Mouse (Mus musculus) intestine, embryonic 14.5 days (tissue): ENCODE results near the gene Pon1. TPM values are rescaled to one million over a fixed set of nuclear protein-coding genes. Genes with fewer than 3 reads are reported as not detected.

Source experiments
- ATAC-seq: fragments of 200-750 bp; cut with Nextera tagmentation; replicated peaks from 2 replicates; pipeline ENCODE4 v1.8.0; 2017; ENCODE audit warnings: low read depth, moderate number of reproducible peaks, moderate TSS enrichment, moderate library complexity; ENCODE audit not compliant: low FRiP score, low TSS enrichment
- DNase-seq: peaks from one replicate; pipeline ENCODE4 v3.0.0-alpha.2; 2018; ENCODE audit warnings: low spot score
- H3K27ac ChIP-seq: fragments of 300-500 bp; sonication (generic); 2 replicates; pipeline ENCODE4 v1.5.1; 2014; ENCODE audit warnings: low read depth, mild to moderate bottlenecking, control low read depth
- H3K27me3 ChIP-seq: fragments of 300-500 bp; sonication (generic); replicated peaks from 2 replicates; pipeline ENCODE4 v1.6.1; 2014; ENCODE audit warnings: low read length, control low read depth; ENCODE audit not compliant: control insufficient read depth, insufficient read depth
- H3K36me3 ChIP-seq: fragments of 300-500 bp; sonication (generic); 2 replicates; pipeline ENCODE4 v1.6.1; 2014; ENCODE audit warnings: low read length, control low read depth; ENCODE audit not compliant: control insufficient read depth, insufficient read depth
- H3K4me1 ChIP-seq: fragments of 300-500 bp; sonication (generic); replicated peaks from 2 replicates; pipeline ENCODE4 v1.6.1; 2014; ENCODE audit warnings: low read length, control low read depth, mixed read lengths; ENCODE audit not compliant: control insufficient read depth, insufficient read depth
- H3K4me2 ChIP-seq: fragments of 300-500 bp; sonication (generic); 2 replicates; pipeline ENCODE4 v1.6.1; 2014; ENCODE audit warnings: low read length
- H3K4me3 ChIP-seq: fragments of 300-500 bp; sonication (generic); 2 replicates; pipeline ENCODE4 v1.5.1; 2014; ENCODE audit warnings: low read depth, low read length, control low read depth, mixed read lengths
- H3K9ac ChIP-seq: fragments of 300-500 bp; sonication (generic); 2 replicates; pipeline ENCODE4 v1.6.1; 2014; ENCODE audit warnings: mild to moderate bottlenecking, low read length
- H3K9me3 ChIP-seq: fragments of 300-500 bp; sonication (generic); 2 replicates; pipeline ENCODE4 v1.6.1; 2016; ENCODE audit warnings: low read length, control low read depth; ENCODE audit not compliant: control insufficient read depth
- WGBS: fragments of 180-500 bp; shearing (Covaris S2); extraction: QIAGEN DNeasy Blood & Tissue Kit; methylation state at CpG from one replicate; pipeline ENCODE4 v1.1.7; 2014; 5-methylcytosine and 5-hydroxymethylcytosine counted together
- polyA plus RNA-seq: library from polyadenylated mRNA; unstranded; fragments of >200 nt; fragmentation: Nextera tagmentation; extraction: Ambion mirVana; gene quantifications from 2 replicates; pipeline ENCODE4 v1.2.1, GENCODE M21; 2014

Pon1 gene
- polyA plus RNA-seq, 1 experiment from 2014 or later: not detected

- no peaks in the 10 kb centered on the region for H3K27me3 ChIP-seq
- no peak overlapping the region for H3K27ac ChIP-seq
- no peak overlapping the region for H3K9ac ChIP-seq
- H3K36me3 ChIP-seq: peaks cover 15% of the 10 kb centered on the region; the same call in 1 of the 2 replicates
- no peak overlapping the region for H3K4me2 ChIP-seq
- WGBS: 82% methylated on average over 1 of the region's 1 CpGs
- no peak for DNase-seq
- no peak overlapping the region for H3K4me3 ChIP-seq
- no peak for ATAC-seq
- peaks cover 14% of the 10 kb centered on the region for H3K4me1 ChIP-seq
- H3K9me3 ChIP-seq: no peaks in the 10 kb centered on the region
Observed at GRCm38 (mm10) chr6:5155313-5155927, 38.3 kb downstream of the Pon1 start.

DNA sequence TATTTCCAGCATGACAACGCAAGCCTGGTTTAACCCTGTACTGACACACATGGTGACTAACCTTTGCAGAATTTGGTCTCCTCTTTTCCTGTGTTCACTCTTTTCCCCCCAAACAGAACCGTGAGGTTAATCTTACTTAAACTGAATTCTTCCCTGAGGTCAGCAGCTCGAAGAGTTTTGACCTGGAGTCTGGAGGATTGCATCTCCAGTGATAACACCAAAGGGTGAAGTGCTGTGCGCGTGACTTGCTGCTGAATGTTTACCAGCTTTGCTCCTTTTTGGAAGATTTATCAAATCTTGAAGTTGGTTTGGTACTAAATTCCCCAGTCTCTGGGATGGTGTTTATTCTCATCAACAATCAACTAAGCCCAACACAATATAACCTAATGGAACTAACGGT, 39.0 kb downstream of the Pon1 start:
- no peak overlapping the region for H3K4me3 ChIP-seq

DNA sequence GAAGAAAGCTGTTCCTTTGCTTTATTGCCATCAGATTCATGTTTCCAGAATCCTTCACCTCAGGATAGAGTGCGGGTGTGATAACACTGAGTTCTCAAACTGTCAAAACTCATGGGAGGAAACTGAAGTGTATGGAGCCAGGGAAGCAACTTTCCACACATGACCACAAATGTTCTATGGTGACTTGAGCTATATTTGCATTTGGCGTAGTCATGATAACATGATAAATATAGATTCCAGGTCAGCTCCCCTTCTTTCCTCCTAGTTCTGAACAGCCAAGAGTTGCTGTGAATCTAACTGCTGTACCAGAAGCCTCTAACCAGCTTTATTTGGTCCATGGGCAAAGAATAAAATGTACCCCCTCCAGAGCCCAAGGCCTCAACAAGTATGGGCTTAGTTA, 41.6 kb downstream of the Pon1 start:
- H3K4me3 ChIP-seq: no peak overlapping the region
- no peak overlapping the region for H3K27ac ChIP-seq

More for the DNA sequence above, 39.0 kb downstream of the Pon1 start:
- H3K9ac ChIP-seq: no peak overlapping the region
- H3K9me3 ChIP-seq: no peaks in the 10 kb centered on the region
- ATAC-seq (no peak), DNase-seq (no peak)
- peaks cover 12% of the 10 kb centered on the region; the same call in 1 of the 2 replicates for H3K36me3 ChIP-seq
- H3K27me3 ChIP-seq: no peaks in the 10 kb centered on the region
- peaks cover 14% of the 10 kb centered on the region for H3K4me1 ChIP-seq
- H3K27ac ChIP-seq: no peak overlapping the region
- 75% methylated on average over 6 of the region's 6 CpGs for WGBS
- no peak overlapping the region for H3K4me2 ChIP-seq

GRCm38 (mm10) chr6:5151171-5151570, 42.6 kb downstream of the Pon1 start:
- H3K27me3 ChIP-seq: no peaks in the 10 kb centered on the region
- peaks cover 14% of the 10 kb centered on the region for H3K4me1 ChIP-seq
- no peak overlapping the region for H3K4me3 ChIP-seq
- DNase-seq (no peak), ATAC-seq (no peak)
- no peak overlapping the region for H3K4me2 ChIP-seq
- no peaks in the 10 kb centered on the region for H3K9me3 ChIP-seq
- no peak overlapping the region for H3K27ac ChIP-seq
- H3K9ac ChIP-seq: no peak overlapping the region
- 64% methylated on average over 4 of the region's 4 CpGs for WGBS
- H3K36me3 ChIP-seq: 0 out of 2 replicates have a peak, but pooled peaks cover 2% of the 10 kb centered on the region

More for the DNA sequence above, 41.6 kb downstream of the Pon1 start:
- DNase-seq (no peak), ATAC-seq (no peak)
- Histone ChIP-seq H3K9ac (no peak overlapping the region), H3K9me3 (no peaks in the 10 kb centered on the region), H3K4me1 (peaks cover 14% of the 10 kb centered on the region), H3K27me3 (no peaks in the 10 kb centered on the region), H3K36me3 (no peaks in the 10 kb centered on the region), H3K4me2 (no peak overlapping the region)
- WGBS: 65% methylated on average over 2 of the region's 2 CpGs

DNA sequence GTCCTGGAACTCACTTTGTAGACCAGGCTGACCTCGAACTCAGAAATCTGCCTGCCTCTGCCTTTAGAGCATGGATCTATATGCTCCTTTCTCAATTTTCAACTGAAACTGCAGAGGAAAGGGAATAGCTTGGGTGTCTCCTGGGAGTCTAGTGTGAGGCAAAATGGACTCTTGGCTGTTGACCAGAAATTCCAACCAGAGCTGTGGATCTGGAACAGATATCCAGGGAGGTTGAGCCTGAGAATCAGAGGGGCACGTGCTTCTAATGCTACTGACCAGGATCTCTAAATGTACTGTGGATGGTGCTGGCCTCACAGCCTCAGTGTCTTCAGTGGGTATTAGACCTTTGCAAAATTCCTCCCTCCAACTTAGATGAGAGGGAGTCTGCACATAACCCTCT, 43.8 kb downstream of the Pon1 start:
- ATAC-seq (no peak), DNase-seq (no peak)
- Histone ChIP-seq H3K4me3 (no peak overlapping the region), H3K36me3 (peaks cover 2% of the 10 kb centered on the region; the same call in 1 of the 2 replicates), H3K4me1 (peaks cover 14% of the 10 kb centered on the region), H3K9ac (no peak overlapping the region), H3K27ac (no peak overlapping the region), H3K4me2 (no peak overlapping the region), H3K27me3 (no peaks in the 10 kb centered on the region), H3K9me3 (no peaks in the 10 kb centered on the region)
- WGBS: 83% methylated on average over 2 of the region's 2 CpGs

GRCm38 (mm10) chr6:5147488-5148142, 46.1 kb downstream of the Pon1 start:
- Histone ChIP-seq H3K36me3 (peaks cover 2% of the 10 kb centered on the region; the same call in 1 of the 2 replicates), H3K4me3 (no peak overlapping the region), H3K27ac (no peak overlapping the region), H3K4me1 (peaks cover 14% of the 10 kb centered on the region), H3K9me3 (no peaks in the 10 kb centered on the region), H3K4me2 (no peak overlapping the region), H3K27me3 (no peaks in the 10 kb centered on the region), H3K9ac (no peak overlapping the region)
- DNase-seq (no peak), ATAC-seq (no peak)
- 78% methylated on average over 13 of the region's 13 CpGs for WGBS

GRCm38 (mm10) chr6:5139666-5140065, 54.1 kb downstream of the Pon1 start:
- no peaks in the 10 kb centered on the region for H3K27me3 ChIP-seq
- no peak overlapping the region for H3K9ac ChIP-seq
- ATAC-seq (no peak), DNase-seq (no peak)
- no peaks in the 10 kb centered on the region for H3K4me1 ChIP-seq
- H3K4me3 ChIP-seq: no peak overlapping the region
- no peaks in the 10 kb centered on the region for H3K36me3 ChIP-seq
- H3K4me2 ChIP-seq: no peak overlapping the region
- WGBS: 88% methylated on average over 9 of the region's 9 CpGs
- H3K9me3 ChIP-seq: no peaks in the 10 kb centered on the region
- H3K27ac ChIP-seq: no peak overlapping the region

GRCm38 (mm10) chr6:5138875-5139631, 54.7 kb downstream of the Pon1 start:
- 93% methylated on average over 12 of the region's 12 CpGs for WGBS
- Histone ChIP-seq H3K4me3 (no peak overlapping the region), H3K4me1 (0 out of 2 replicates have a peak, but pooled peaks cover 4% of the 10 kb centered on the region), H3K9ac (no peak overlapping the region), H3K4me2 (no peak overlapping the region), H3K27ac (no peak overlapping the region), H3K9me3 (no peaks in the 10 kb centered on the region), H3K27me3 (no peaks in the 10 kb centered on the region), H3K36me3 (no peaks in the 10 kb centered on the region)
- no peak for DNase-seq
- ATAC-seq: no peak
